Mouse (Mus musculus) lung, embryonic 14.5 days (tissue): ENCODE data around the gene Xkrx. TPM values are rescaled to one million over a fixed set of nuclear protein-coding genes. Genes with fewer than 3 reads are reported as not detected.

ENCODE experiments used
- ATAC-seq: fragments of 200-750 bp; cut with Nextera tagmentation; 2 replicates; pipeline ENCODE4 v1.8.0; 2017; ENCODE audit warnings: mild to moderate bottlenecking, moderate TSS enrichment, moderate library complexity; ENCODE audit not compliant: insufficient read depth
- DNase-seq: peaks from one replicate; pipeline ENCODE4 v3.0.0-alpha.2; 2015
- H3K27ac ChIP-seq: fragments of 300-500 bp; sonication (generic); 2 replicates; pipeline ENCODE4 v1.5.1; 2014; ENCODE audit warnings: low read depth, mild to moderate bottlenecking, moderate library complexity
- H3K27me3 ChIP-seq: fragments of 300-500 bp; sonication (generic); 2 replicates; pipeline ENCODE4 v1.6.1; 2014; ENCODE audit warnings: low read length, control low read depth; ENCODE audit not compliant: insufficient read depth
- H3K36me3 ChIP-seq: fragments of 300-500 bp; sonication (generic); 2 replicates; pipeline ENCODE4 v1.6.1; 2014; ENCODE audit warnings: control low read depth; ENCODE audit not compliant: insufficient read depth
- H3K4me1 ChIP-seq: fragments of 300-500 bp; sonication (generic); 2 replicates; pipeline ENCODE4 v1.6.1; 2014; ENCODE audit warnings: antibody characterized with exemption, control low read depth; ENCODE audit not compliant: insufficient read depth
- H3K4me2 ChIP-seq: fragments of 300-500 bp; sonication (generic); 2 replicates; pipeline ENCODE4 v1.6.1; 2014; ENCODE audit warnings: mild to moderate bottlenecking
- H3K4me3 ChIP-seq: fragments of 300-500 bp; sonication (generic); 2 replicates; pipeline ENCODE4 v1.5.1; 2014; ENCODE audit warnings: low read depth, low read length
- H3K9ac ChIP-seq: fragments of 300-500 bp; sonication (generic); 2 replicates; pipeline ENCODE4 v1.6.1; 2014
- H3K9me3 ChIP-seq: fragments of 300-500 bp; sonication (generic); 2 replicates; pipeline ENCODE4 v1.6.1; 2016; ENCODE audit warnings: low read depth, low read length, control low read depth
- CTCF ChIP-seq: IDR thresholded peaks from 2 replicates; pipeline ENCODE4 v1.5.1; 2016; ENCODE audit warnings: antibody characterized with exemption, low read depth
- WGBS: fragments of 180-500 bp; shearing (Covaris S2); extraction: QIAGEN DNeasy Blood & Tissue Kit; methylation state at CpG from one replicate; pipeline ENCODE4 v1.1.7; 2014; 5-methylcytosine and 5-hydroxymethylcytosine counted together
- polyA plus RNA-seq: library from polyadenylated mRNA; unstranded; fragments of >200 nt; fragmentation: Nextera tagmentation; extraction: Ambion mirVana; gene quantifications from 2 replicates; pipeline ENCODE4 v1.2.1, GENCODE M21; 2014

The Xkrx gene
- polyA plus RNA-seq, 1 experiment from 2014 or later: 0.32 TPM

GRCm38 (mm10) chrX:134128549-134128948 lies 33.3 kb downstream of the Xkrx start:
- H3K27me3 ChIP-seq: no peaks in the 10 kb centered on the region
- no peak overlapping the region for H3K27ac ChIP-seq
- no peaks in the 10 kb centered on the region for H3K9me3 ChIP-seq
- no peak for ATAC-seq
- H3K4me2 ChIP-seq: no peak overlapping the region
- H3K9ac ChIP-seq: no peak overlapping the region
- H3K4me1 ChIP-seq: no peaks in the 10 kb centered on the region
- 66% methylated on average over 3 of the region's 3 CpGs for WGBS
- H3K4me3 ChIP-seq: no peak overlapping the region
- TF ChIP-seq CTCF: no peak
- no peak for DNase-seq
- no peaks in the 10 kb centered on the region for H3K36me3 ChIP-seq

- Histone ChIP-seq H3K4me1 (no peaks in the 10 kb centered on the region), H3K9ac (no peak overlapping the region), H3K27me3 (no peaks in the 10 kb centered on the region), H3K36me3 (no peaks in the 10 kb centered on the region), H3K4me3 (no peak overlapping the region), H3K4me2 (no peak overlapping the region), H3K9me3 (no peaks in the 10 kb centered on the region), H3K27ac (no peak overlapping the region)
- TF ChIP-seq CTCF: no peak
- DNase-seq (no peak), ATAC-seq (no peak)
- WGBS: 57% methylated on average over 3 of the region's 3 CpGs
These were observed 45.5 kb downstream of the Xkrx start for GRCm38 (mm10) chrX:134116417-134116816.

DNA sequence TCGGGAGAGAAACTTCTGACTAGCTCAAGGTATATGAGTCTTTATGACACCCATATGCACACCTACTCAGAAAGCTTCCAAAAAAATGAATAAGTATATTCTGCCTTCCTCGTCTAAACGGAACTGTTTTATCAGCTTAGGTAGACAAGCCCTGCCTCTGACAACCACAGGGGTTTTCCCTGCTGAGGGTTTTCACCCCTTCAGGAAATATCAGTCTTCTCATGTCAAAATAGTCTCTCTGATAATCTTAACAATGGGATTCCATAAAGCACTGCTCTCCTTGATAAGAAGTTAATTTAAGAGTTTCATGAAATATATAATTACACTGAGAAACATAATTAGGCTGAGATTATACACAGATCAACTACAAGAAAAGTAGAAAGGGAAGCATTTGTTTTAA lies 50.1 kb downstream of the Xkrx start:
- Histone ChIP-seq H3K9ac (no peak overlapping the region), H3K27me3 (no peaks in the 10 kb centered on the region), H3K4me1 (no peaks in the 10 kb centered on the region), H3K4me3 (no peak overlapping the region), H3K9me3 (no peaks in the 10 kb centered on the region), H3K4me2 (no peak overlapping the region), H3K36me3 (no peaks in the 10 kb centered on the region), H3K27ac (no peak overlapping the region)
- DNase-seq (no peak), ATAC-seq (no peak)
- 59% methylated on average over 3 of the region's 3 CpGs for WGBS
- no peak for TF ChIP-seq CTCF

DNA sequence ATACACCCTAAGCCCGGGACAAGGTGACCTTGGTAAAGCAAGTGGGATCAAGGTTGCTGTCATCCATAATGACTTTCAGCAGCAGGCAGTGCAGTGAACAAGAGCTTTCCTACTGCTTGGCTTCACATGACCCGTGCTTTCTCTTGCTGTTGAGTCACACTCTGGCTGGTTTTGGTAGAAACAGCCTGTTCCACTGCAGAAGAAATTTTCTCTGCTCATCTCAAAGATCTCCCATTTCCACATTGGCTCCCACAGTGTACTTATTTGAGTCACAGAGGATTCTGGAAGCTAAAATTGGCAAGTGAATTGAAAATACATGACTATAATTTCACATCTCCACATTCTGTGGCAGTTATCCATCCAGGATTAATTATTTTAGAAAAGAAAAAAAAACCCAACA lies 59.2 kb downstream of the Xkrx start:
- Histone ChIP-seq H3K9ac (no peak overlapping the region), H3K36me3 (no peaks in the 10 kb centered on the region), H3K27ac (no peak overlapping the region), H3K4me1 (no peaks in the 10 kb centered on the region), H3K27me3 (no peaks in the 10 kb centered on the region), H3K4me2 (no peak overlapping the region), H3K9me3 (no peaks in the 10 kb centered on the region), H3K4me3 (no peak overlapping the region)
- WGBS: 54% methylated on average over 2 of the region's 2 CpGs
- no peak for ATAC-seq
- TF ChIP-seq CTCF: no peak
- DNase-seq: no peak

Other genes starting within 250 kb of the Xkrx start
- 5.1 and 6.7 TPM in 2 replicates for gene Sytl4, start 180.3 kb downstream of the Xkrx start, polyA plus RNA-seq
- gene Cstf2, start 102.9 kb downstream of the Xkrx start, polyA plus RNA-seq: 62.9 and 65.0 TPM in 2 replicates
- gene Arl13a, start 25.4 kb upstream of the Xkrx start, polyA plus RNA-seq: not detected in 2 replicates
- gene Nox1, start 59.9 kb upstream of the Xkrx start, polyA plus RNA-seq: 2.8 and 3.1 TPM in 2 replicates
- gene Trmt2b, start 114.9 kb upstream of the Xkrx start, polyA plus RNA-seq: 16.7 and 18.0 TPM in 2 replicates
- gene Tmem35a, start 133.1 kb upstream of the Xkrx start, polyA plus RNA-seq: 3.7 and 4.0 TPM in 2 replicates
- gene Cenpi, start 146.0 kb upstream of the Xkrx start, polyA plus RNA-seq: 45.5 and 46.1 TPM in 2 replicates
- gene Drp2, start 242.5 kb upstream of the Xkrx start, polyA plus RNA-seq: 0.99 and 2.3 TPM in 2 replicates